Mouse (Mus musculus): ENCODE data around the gene Mgmt. TPM values are rescaled to one million over a fixed set of nuclear protein-coding genes. Genes with fewer than 3 reads are reported as not detected.

The Mgmt gene
- polyA plus RNA-seq, 2 experiments = 1.3 to 3.4 TPM

GRCm38 (mm10) chr7:137061109-137061508 lies 166.7 kb downstream of the Mgmt start:
- no peak for ATAC-seq (ENCODE audit: insufficient read depth)
- Histone ChIP-seq H3K4me3 (ENCODE audit: insufficient read depth in 1 of 2, low read depth in 2 of 2, low read length in 2 of 2) (no peak overlapping the region), H3K4me2 (ENCODE audit: low read depth) (no peak overlapping the region), H3K36me3 (replicated peaks; ENCODE audit: control insufficient read depth, insufficient read depth, low read depth) (no peaks in the 10 kb centered on the region), H3K9ac (replicated peaks) (no peak overlapping the region), H3K9me3 (ENCODE audit: control insufficient read depth, low read length) (no peaks in the 10 kb centered on the region), H3K27ac (no peak overlapping the region), H3K27me3 (ENCODE audit: control insufficient read depth, insufficient read depth, low read length) (no peaks in the 10 kb centered on the region), H3K4me1 (replicated peaks; ENCODE audit: control insufficient read depth in 2 of 2, insufficient read depth in 2 of 2, low read length in 1 of 2) (no peaks in the 10 kb centered on the region)
- TF ChIP-seq EP300 (IDR thresholded peaks at IDR 0.05; ENCODE audit: low read depth) = no peak
- no peak for TF ChIP-seq CTCF (IDR thresholded peaks at IDR 0.05; ENCODE audit: low read depth)
- no peak for DNase-seq (ENCODE audit: low read depth in 3 of 3, low spot score in 3 of 3)
- WGBS (ENCODE audit: insufficient replicate concordance) = 78% methylated on average over 6 of the region's 6 CpGs

GRCm38 (mm10) chr7:137064255-137064654 lies 169.8 kb downstream of the Mgmt start:
- Histone ChIP-seq H3K4me1 (replicated peaks; ENCODE audit: control insufficient read depth in 2 of 2, insufficient read depth in 2 of 2, low read length in 1 of 2) (no peaks in the 10 kb centered on the region), H3K9ac (replicated peaks) (no peak overlapping the region), H3K4me2 (ENCODE audit: low read depth) (no peak overlapping the region), H3K4me3 (ENCODE audit: insufficient read depth in 1 of 2, low read depth in 2 of 2, low read length in 2 of 2) (no peak overlapping the region), H3K9me3 (ENCODE audit: control insufficient read depth, low read length) (no peaks in the 10 kb centered on the region), H3K27me3 (ENCODE audit: control insufficient read depth, insufficient read depth, low read length) (no peaks in the 10 kb centered on the region), H3K27ac (no peak overlapping the region), H3K36me3 (replicated peaks; ENCODE audit: control insufficient read depth, insufficient read depth, low read depth) (no peaks in the 10 kb centered on the region)
- no peak for TF ChIP-seq EP300 (IDR thresholded peaks at IDR 0.05; ENCODE audit: low read depth)
- no peak for TF ChIP-seq CTCF (IDR thresholded peaks at IDR 0.05; ENCODE audit: low read depth)
- 67% methylated on average over 9 of the region's 9 CpGs for WGBS (ENCODE audit: insufficient replicate concordance)
- ATAC-seq (ENCODE audit: insufficient read depth) = no peak
- DNase-seq (ENCODE audit: low read depth in 3 of 3, low spot score in 3 of 3) = no peak

- ATAC-seq (ENCODE audit: insufficient read depth) = no peak
These were observed 171.0 kb downstream of the Mgmt start for GRCm38 (mm10) chr7:137065408-137065807.

GRCm38 (mm10) chr7:137066211-137066610 lies 171.8 kb downstream of the Mgmt start:
- Histone ChIP-seq H3K4me3 (ENCODE audit: insufficient read depth in 1 of 2, low read depth in 2 of 2, low read length in 2 of 2) (no peak overlapping the region), H3K4me2 (ENCODE audit: low read depth) (no peak overlapping the region), H3K27me3 (ENCODE audit: control insufficient read depth, insufficient read depth, low read length) (no peaks in the 10 kb centered on the region), H3K36me3 (replicated peaks; ENCODE audit: control insufficient read depth, insufficient read depth, low read depth) (no peaks in the 10 kb centered on the region), H3K4me1 (replicated peaks; ENCODE audit: control insufficient read depth in 2 of 2, insufficient read depth in 2 of 2, low read length in 1 of 2) (no peaks in the 10 kb centered on the region), H3K27ac (no peak overlapping the region), H3K9me3 (ENCODE audit: control insufficient read depth, low read length) (no peaks in the 10 kb centered on the region), H3K9ac (replicated peaks) (no peak overlapping the region)
- ATAC-seq (ENCODE audit: insufficient read depth) (no peak), DNase-seq (ENCODE audit: low read depth in 3 of 3, low spot score in 3 of 3) (no peak)
- TF ChIP-seq EP300 (IDR thresholded peaks at IDR 0.05; ENCODE audit: low read depth) = no peak
- no peak for TF ChIP-seq CTCF (IDR thresholded peaks at IDR 0.05; ENCODE audit: low read depth)
- 70% methylated on average over 3 of the region's 3 CpGs for WGBS (ENCODE audit: insufficient replicate concordance)

More at GRCm38 (mm10) chr7:137065408-137065807, 171.0 kb downstream of the Mgmt start:
- Histone ChIP-seq H3K4me2 (ENCODE audit: low read depth) (no peak overlapping the region), H3K4me3 (ENCODE audit: insufficient read depth in 1 of 2, low read depth in 2 of 2, low read length in 2 of 2) (no peak overlapping the region), H3K27me3 (ENCODE audit: control insufficient read depth, insufficient read depth, low read length) (no peaks in the 10 kb centered on the region), H3K36me3 (replicated peaks; ENCODE audit: control insufficient read depth, insufficient read depth, low read depth) (no peaks in the 10 kb centered on the region), H3K9ac (replicated peaks) (no peak overlapping the region), H3K27ac (no peak overlapping the region), H3K4me1 (replicated peaks; ENCODE audit: control insufficient read depth in 2 of 2, insufficient read depth in 2 of 2, low read length in 1 of 2) (no peaks in the 10 kb centered on the region), H3K9me3 (ENCODE audit: control insufficient read depth, low read length) (no peaks in the 10 kb centered on the region)
- 70% methylated on average over 5 of the region's 5 CpGs for whole genome bisulfite sequencing (ENCODE audit: insufficient replicate concordance)
- DNase-seq (ENCODE audit: low read depth in 3 of 3, low spot score in 3 of 3) = no peak
- TF ChIP-seq EP300 (IDR thresholded peaks at IDR 0.05; ENCODE audit: low read depth) (no peak), CTCF (IDR thresholded peaks at IDR 0.05; ENCODE audit: low read depth) (no peak)

DNA sequence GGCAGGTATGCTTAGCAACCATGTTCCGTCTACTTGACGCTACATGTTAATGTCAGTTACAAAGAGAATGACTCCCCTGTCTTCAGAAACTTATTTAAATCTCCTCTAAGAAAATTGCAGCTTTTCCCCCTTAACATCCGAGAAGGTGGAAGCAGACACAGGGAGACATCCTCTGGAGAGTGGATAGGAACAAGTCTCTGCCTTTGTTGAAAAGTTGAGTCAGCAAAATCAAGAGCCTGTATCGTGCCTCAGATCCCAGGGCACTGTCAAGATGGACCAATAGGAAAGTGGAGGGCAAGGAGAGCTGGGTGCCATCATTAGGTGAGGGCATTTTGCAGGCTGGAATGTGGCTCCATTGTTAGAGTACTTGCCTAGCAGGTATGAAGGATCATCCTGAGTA lies 172.6 kb downstream of the Mgmt start:
- H3K27me3 ChIP-seq (ENCODE audit: control insufficient read depth, insufficient read depth, low read length) = no peaks in the 10 kb centered on the region

More for the DNA sequence above, 172.6 kb downstream of the Mgmt start:
- TF ChIP-seq CTCF (IDR thresholded peaks at IDR 0.05; ENCODE audit: low read depth) (no peak), EP300 (IDR thresholded peaks at IDR 0.05; ENCODE audit: low read depth) (no peak)
- DNase-seq (ENCODE audit: low read depth in 3 of 3, low spot score in 3 of 3) = no peak
- Histone ChIP-seq H3K4me1 (replicated peaks; ENCODE audit: control insufficient read depth in 2 of 2, insufficient read depth in 2 of 2, low read length in 1 of 2) (no peaks in the 10 kb centered on the region), H3K27ac (no peak overlapping the region), H3K4me3 (ENCODE audit: insufficient read depth in 1 of 2, low read depth in 2 of 2, low read length in 2 of 2) (no peak overlapping the region), H3K4me2 (ENCODE audit: low read depth) (no peak overlapping the region), H3K9me3 (ENCODE audit: control insufficient read depth, low read length) (no peaks in the 10 kb centered on the region), H3K9ac (replicated peaks) (no peak overlapping the region), H3K36me3 (replicated peaks; ENCODE audit: control insufficient read depth, insufficient read depth, low read depth) (no peaks in the 10 kb centered on the region)
- 60% methylated on average over 4 of the region's 4 CpGs for WGBS (ENCODE audit: insufficient replicate concordance)
- ATAC-seq (ENCODE audit: insufficient read depth) = no peak
